Mouse (Mus musculus): ENCODE data around the gene H2afy2. TPM values are rescaled to one million over a fixed set of nuclear protein-coding genes. Genes with fewer than 3 reads are reported as not detected.

The H2afy2 gene
- total RNA-seq (2015) (2.0 and 2.2 TPM in 2 replicates), total RNA-seq (2017) (2.2 and 2.9 TPM in 2 replicates)

DNA sequence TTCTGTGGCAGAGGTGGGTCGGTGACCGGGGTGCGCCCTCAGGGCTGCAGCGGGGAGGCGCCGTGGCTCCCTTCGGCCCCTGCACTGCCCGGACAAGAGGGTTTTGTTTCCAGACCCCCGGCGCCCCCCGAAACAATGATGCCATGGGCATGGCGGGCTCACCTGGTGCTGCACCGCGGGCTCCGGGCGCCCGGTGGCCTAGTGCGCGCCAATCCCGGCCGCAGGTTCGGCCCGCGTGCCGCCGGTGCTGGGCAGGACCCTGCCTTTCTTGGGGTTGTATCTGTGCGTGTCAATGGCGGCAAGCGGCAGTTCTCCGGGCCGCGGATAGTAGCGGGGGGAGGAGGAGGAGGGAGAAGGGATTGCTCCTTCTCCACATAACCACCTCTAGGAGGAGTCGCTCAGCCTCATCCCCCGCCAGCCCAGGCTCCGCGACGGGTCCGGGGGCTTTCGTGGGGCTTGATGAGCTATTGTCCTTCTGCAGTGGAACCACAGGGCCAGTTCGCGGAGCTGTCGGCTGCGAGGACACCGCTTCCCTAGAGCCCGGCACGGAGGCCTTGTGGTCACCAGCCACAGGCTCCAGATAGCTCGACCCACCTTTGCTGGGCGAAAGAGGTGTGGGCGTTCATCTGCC, at the start of gene H2afy2:
TSS of gene H2afy2 (minus strand) at position 527 of the 631 bp plus-strand sequence.
- ATAC-seq (replicated peaks; ENCODE audit: poor library complexity), result 0 out of 2 replicates have a peak, but pooled peaks have one; percentile 14

- ATAC-seq (replicated peaks; ENCODE audit: poor library complexity), result no peak
These were observed 48.8 kb upstream of the H2afy2 start for GRCm38 (mm10) chr10:61832713-61833112.

- no peak for ATAC-seq (replicated peaks; ENCODE audit: poor library complexity)
These were observed 47.8 kb upstream of the H2afy2 start for GRCm38 (mm10) chr10:61831741-61832140.

- no peak for ATAC-seq (replicated peaks; ENCODE audit: poor library complexity)
These were observed 47.3 kb upstream of the H2afy2 start for GRCm38 (mm10) chr10:61831251-61831650.

- no peak for ATAC-seq (replicated peaks; ENCODE audit: poor library complexity)
These were observed 46.9 kb upstream of the H2afy2 start for GRCm38 (mm10) chr10:61830817-61831216.

DNA sequence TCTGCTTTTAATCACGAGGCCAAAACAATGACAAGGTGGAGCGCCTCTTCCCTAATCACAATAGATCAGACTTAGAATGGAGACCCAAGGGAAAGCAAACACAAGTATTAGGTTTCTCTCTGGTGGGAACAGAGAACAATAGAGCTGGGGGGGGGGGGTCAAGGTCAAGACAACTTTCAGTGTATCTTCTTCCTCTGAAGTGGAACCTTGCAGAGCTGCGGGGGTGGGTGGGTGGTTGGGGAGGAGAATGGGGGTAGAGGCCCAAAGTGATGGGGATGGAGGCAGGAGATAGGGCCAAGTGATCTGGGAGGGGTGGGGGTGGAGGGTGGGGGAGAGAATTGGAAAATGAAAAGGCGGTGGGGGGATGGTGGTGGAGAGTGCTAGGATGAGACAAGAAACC, 45.1 kb upstream of the H2afy2 start:
- no peak for ATAC-seq (replicated peaks; ENCODE audit: poor library complexity)

GRCm38 (mm10) chr10:61827950-61828936, 44.3 kb upstream of the H2afy2 start:
- no peak for ATAC-seq (replicated peaks; ENCODE audit: poor library complexity)

GRCm38 (mm10) chr10:61826753-61827435, 42.9 kb upstream of the H2afy2 start:
- no peak for ATAC-seq (replicated peaks; ENCODE audit: poor library complexity)

DNA sequence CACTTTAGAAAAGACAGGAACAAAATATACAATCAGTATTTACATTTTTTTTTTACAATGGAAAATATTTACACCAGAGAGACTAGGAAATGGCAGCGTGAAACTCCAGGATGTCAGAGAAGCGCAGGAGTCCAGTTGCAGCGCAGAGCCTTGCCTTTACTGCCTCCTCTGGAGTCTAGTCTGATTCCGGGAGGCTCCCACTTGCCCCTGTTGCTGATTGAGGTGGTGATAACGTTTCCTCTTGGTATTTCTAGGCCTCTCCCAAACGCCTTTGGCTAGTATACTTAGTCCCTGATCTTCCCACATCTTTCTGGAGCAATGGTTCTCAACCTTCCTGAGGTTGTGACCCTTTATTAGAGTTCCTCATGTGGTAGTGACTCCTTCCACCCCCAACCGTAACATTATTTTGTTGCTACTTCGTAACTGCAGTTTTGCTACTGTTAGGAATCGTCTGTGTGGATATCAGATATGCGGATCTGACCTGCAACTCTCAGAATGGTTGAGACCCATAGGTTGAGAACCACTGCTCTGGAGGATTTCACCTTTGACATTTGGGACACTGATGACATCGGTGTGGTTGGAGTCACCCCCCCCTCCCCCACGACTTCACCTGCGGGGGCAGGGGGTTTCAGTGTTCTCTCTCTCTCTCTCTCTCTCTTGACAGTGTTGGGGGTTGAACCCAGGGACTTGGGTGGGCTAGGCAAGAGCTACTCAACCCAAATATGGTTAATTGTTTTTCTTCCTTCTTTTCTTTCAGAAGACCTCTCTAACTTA, 42.2 kb upstream of the H2afy2 start:
- ATAC-seq (replicated peaks; ENCODE audit: poor library complexity), result no peak

DNA sequence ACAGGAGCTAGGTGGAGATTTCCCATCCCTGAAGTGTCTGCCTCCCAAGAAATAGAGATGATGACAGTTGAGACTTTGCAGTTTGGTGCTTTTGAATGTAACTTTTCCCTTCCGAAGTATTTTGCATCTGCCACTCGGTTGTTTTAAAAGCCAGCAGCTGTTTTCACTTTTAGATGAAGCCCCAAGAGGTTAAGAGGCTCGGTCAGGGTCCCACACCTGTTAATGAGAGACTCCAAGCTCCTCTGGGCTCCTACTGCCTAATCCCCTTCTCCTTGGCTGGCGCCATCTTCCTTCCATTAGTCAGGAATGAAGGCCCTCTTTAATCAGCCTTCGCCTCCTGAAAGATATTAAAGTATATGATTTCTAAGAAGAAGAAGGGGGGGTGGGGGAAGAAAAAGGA, 41.6 kb upstream of the H2afy2 start:
- no peak for ATAC-seq (replicated peaks; ENCODE audit: poor library complexity)

- ATAC-seq (replicated peaks; ENCODE audit: poor library complexity), result no peak
These were observed 39.8 kb upstream of the H2afy2 start for GRCm38 (mm10) chr10:61823731-61824115.

- ATAC-seq (replicated peaks; ENCODE audit: poor library complexity), result no peak
These were observed 39.2 kb upstream of the H2afy2 start for GRCm38 (mm10) chr10:61822968-61823730.

- no peak; the same call in 1 of the 2 replicates for ATAC-seq (replicated peaks; ENCODE audit: poor library complexity)
These were observed 36.1 kb upstream of the H2afy2 start for GRCm38 (mm10) chr10:61820050-61820449.

DNA sequence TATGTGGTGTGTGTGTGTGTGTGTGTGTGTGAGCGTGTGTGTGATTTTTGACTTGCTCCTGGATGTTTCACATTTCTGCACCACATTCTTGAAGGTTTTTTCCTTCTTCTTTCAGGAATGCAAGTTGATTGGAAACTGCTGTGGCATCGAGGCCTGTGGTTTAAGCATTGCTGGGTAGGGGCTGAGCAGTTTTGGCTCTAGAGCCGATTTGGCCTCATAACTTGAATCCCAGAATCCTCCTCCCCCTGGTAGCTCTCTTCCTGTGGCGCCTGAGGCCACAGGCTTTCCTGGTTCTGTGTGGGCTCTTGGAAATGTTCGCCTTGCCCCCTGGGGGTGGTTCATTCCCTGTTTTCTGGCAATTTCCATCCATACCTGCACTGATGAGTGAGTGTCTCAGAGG, 28.0 kb upstream of the H2afy2 start:
- no peak for ATAC-seq (replicated peaks; ENCODE audit: poor library complexity)

- no peak for ATAC-seq (replicated peaks; ENCODE audit: poor library complexity)
These were observed 14.2 kb upstream of the H2afy2 start for GRCm38 (mm10) chr10:61798133-61798576.

GRCm38 (mm10) chr10:61795458-61795857, 11.5 kb upstream of the H2afy2 start:
- ATAC-seq (replicated peaks; ENCODE audit: poor library complexity), result no peak

DNA sequence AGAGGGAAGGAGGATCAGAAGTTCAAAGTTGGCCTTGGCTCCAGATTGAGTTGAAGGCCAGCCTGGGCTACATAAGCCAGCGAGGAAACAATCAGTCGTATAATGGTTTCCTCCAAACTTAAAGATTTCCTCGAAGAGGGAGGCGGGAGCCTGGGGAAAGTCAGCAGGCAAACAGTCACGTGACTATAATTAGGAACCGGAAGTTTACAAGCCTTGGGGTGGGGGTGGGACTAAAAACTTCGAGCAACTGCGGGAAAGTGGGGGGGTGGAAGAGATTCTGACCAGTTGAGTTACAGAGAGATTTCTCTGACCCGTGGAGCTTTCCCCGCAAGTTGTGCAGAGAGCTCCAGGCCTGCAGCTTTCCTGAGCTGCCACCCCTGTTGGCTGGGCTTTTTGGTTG, 11.0 kb upstream of the H2afy2 start:
- no peak for ATAC-seq (replicated peaks; ENCODE audit: poor library complexity)

DNA sequence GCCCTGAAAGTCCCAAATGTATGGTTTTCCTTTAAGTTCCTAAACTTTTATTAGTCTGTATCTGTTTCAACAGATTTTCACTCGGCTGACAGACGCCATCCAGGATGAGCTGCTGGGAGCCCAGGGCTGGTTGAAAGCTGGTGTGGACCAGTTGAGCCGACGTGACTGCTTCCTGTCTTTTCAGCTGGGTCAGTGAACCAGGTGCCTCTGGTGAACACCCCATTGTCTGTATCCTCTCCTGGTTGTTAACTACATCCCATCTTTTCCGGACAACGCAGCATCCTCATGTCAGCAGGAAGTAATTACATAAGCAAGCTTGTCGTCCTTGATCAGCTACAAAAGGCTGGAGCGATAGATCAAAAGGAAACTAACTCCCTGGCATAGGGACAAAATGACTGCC, 9.1 kb upstream of the H2afy2 start:
- no peak for ATAC-seq (replicated peaks; ENCODE audit: poor library complexity)

DNA sequence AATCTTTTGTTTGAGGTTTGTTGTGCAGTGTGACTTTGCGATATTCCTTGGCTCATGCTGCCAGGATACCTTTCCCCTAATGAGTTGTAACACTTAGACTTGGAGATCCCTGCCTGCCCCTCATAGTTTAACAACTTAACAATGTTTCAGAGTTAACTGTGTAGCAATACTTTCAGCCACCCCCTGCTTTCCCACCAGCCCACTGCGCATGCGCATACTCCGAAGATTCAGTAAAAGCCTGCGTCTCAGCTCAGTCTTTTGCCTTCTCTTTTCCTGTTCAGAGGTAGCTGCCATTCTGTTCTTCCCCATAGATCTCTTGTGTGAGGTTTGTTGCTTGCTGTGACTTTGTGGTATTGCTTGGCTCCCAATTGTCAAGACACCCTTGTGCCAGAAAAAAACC, 4.6 kb upstream of the H2afy2 start:
- ATAC-seq (replicated peaks; ENCODE audit: poor library complexity), result no peak
